Mouse (Mus musculus): ENCODE measurements at regions not wholly inside any gene's neighbourhood (a gene's known extent, or its start where the extent isn't known, plus 50 kb on each side); places are given as distances from the start of the nearest gene placed in this dataset.

DNA sequence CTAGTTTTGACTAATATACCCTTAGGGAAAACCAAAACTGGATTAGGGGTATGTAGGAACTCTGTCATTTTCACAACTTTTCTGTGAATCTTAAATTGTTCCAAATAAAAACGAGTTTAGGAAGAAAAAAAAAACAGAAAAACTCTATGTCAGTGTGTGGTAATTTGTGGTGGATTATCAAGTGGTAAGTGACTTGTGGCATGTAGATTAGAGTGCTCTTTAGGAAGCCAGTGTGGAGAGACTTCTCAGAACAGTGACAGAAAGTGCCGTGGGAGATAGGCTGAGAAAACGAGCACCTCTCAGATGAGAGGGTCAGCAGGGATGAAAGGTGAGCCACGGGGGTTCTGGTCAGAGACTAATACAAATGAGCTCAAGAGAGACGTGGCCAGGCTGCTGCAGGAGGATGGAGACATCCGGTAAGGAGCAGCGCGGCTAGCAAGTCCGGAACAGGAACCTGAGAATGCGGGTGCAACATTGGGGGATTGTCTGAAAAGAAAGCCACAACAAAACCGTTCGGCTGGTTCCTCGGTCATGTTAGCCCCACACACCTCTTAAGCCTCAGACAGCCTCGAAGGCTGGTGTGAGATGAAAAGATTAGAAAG, 161.3 kb downstream of the Cysltr2 start:
- TF ChIP-seq CTCF (IDR thresholded peaks at IDR 0.05; ENCODE audit: borderline replicate concordance, insufficient read depth, low read length) (no peak), POLR2A (IDR thresholded peaks at IDR 0.05; ENCODE audit: low read depth, low read length) (no peak)
